Mouse (Mus musculus) liver, embryonic 14.5 days (tissue): Measurements from ENCODE around the gene Mgll. TPM values are rescaled to one million over a fixed set of nuclear protein-coding genes. Genes with fewer than 3 reads are reported as not detected.

Source experiments
- ATAC-seq: fragments of 200-750 bp; cut with Nextera tagmentation; 2 replicates; pipeline ENCODE4 v1.8.0; 2017; ENCODE audit warnings: moderate number of reproducible peaks, mild to moderate bottlenecking, moderate library complexity; ENCODE audit not compliant: insufficient read depth
- DNase-seq, 3 experiments: peaks; one replicate each; pipeline ENCODE4 v3.0.0-alpha.2; 2012 to 2013; ENCODE audit warnings: low read depth in 3 of 3, low spot score in 3 of 3
- H3K27ac ChIP-seq: fragments of 300-500 bp; sonication (generic); 2 replicates; pipeline ENCODE4 v1.5.1; 2014; ENCODE audit warnings: moderate library complexity, mild to moderate bottlenecking, control low read depth, inconsistent platforms
- H3K27me3 ChIP-seq: fragments of 300-500 bp; sonication (generic); 2 replicates; pipeline ENCODE4 v1.6.1; 2014; ENCODE audit warnings: mild to moderate bottlenecking, low read length, moderate library complexity; ENCODE audit not compliant: control insufficient read depth, insufficient read depth
- H3K36me3 ChIP-seq: fragments of 300-500 bp; sonication (generic); replicated peaks from 2 replicates; pipeline ENCODE4 v1.6.1; 2014; ENCODE audit warnings: low read depth; ENCODE audit not compliant: control insufficient read depth, insufficient read depth
- H3K4me1 ChIP-seq, 2 experiments: fragments of 200-500 bp in 1 of 2; fragments of 300-500 bp in 1 of 2; sonication (generic) in 1 of 2; replicated peaks; 2 replicates each; pipeline ENCODE4 v1.6.1; 2012 to 2014; ENCODE audit warnings: antibody characterized with exemption in 1 of 2, inconsistent platforms in 1 of 2, low read length in 1 of 2; ENCODE audit not compliant: control insufficient read depth in 2 of 2, insufficient read depth in 2 of 2
- H3K4me2 ChIP-seq: fragments of 300-500 bp; sonication (generic); 2 replicates; pipeline ENCODE4 v1.6.1; 2014; ENCODE audit warnings: low read depth, mild to moderate bottlenecking, control low read depth, moderate library complexity
- H3K4me3 ChIP-seq, 2 experiments: fragments of 200-500 bp in 1 of 2; fragments of 300-500 bp in 1 of 2; sonication (generic) in 1 of 2; 2 replicates each; pipeline ENCODE4 v1.5.1; 2012 to 2014; ENCODE audit warnings: low read depth in 2 of 2, low read length in 2 of 2, mild to moderate bottlenecking in 2 of 2, control low read depth in 1 of 2, inconsistent platforms in 1 of 2, moderate library complexity in 1 of 2; ENCODE audit not compliant: insufficient read depth in 1 of 2
- H3K9ac ChIP-seq: fragments of 300-500 bp; sonication (generic); replicated peaks from 2 replicates; pipeline ENCODE4 v1.6.1; 2014; ENCODE audit warnings: mild to moderate bottlenecking, control low read depth, moderate library complexity
- H3K9me3 ChIP-seq: fragments of 300-500 bp; sonication (generic); 2 replicates; pipeline ENCODE4 v1.6.1; 2016; ENCODE audit warnings: low read length, mixed read lengths; ENCODE audit not compliant: control insufficient read depth
- CTCF ChIP-seq: IDR thresholded peaks from 2 replicates; pipeline ENCODE4 v1.5.1; 2016; ENCODE audit warnings: antibody characterized with exemption, low read depth, control low read depth
- EP300 ChIP-seq: IDR thresholded peaks from 2 replicates; pipeline ENCODE4 v1.6.1; 2016; ENCODE audit warnings: antibody characterized with exemption, low read depth
- WGBS: fragments of 180-500 bp; shearing (Covaris S2); extraction: QIAGEN DNeasy Blood & Tissue Kit; methylation state at CpG from one replicate; pipeline ENCODE4 v1.1.7; 2014; ENCODE audit not compliant: insufficient replicate concordance; 5-methylcytosine and 5-hydroxymethylcytosine counted together
- polyA plus RNA-seq, 2 experiments: library from polyadenylated mRNA; depleted of rRNA in 1 of 2; stranded (reverse) in 1 of 2; unstranded in 1 of 2; fragments of >200 nt; fragmentation: Nextera tagmentation in 1 of 2; extraction: Ambion mirVana in 1 of 2; gene quantifications; 2 replicates each; pipeline versions ENCODE4 v1.2.1 to v1.2.3; 2012 to 2014

Mgll gene
- polyA plus RNA-seq, 2 experiments = 17.0 to 68.0 TPM

DNA sequence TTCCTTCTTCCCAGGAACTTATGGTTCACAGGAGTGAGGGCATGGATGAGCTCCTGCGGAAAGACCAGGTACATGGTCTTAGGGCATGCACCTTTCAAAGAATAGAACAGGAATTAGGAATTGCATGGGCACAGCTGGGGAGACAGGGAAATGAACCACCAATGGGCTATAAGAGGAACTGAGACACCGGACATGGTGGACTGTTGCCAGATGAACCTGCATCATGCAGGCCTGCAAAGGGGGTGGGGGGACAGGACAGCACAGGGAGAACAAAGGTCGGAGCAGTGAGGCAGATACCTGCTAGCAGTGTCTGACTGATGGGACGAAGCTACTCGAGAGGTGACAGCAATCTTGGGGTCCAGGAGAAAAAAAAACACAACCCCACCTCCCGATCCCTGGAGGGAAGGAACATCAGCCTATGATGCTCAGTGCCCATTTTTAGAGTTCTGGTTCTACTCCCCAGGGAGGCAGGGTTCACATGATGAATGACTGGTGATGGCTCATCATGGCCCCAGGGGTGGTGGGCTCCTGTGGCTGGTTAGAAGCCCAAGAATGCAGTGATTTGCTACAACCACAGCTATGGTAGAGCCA is 106.0 kb downstream of the Mgll start:
- TF ChIP-seq CTCF (no peak), EP300 (no peak)
- WGBS = 79% methylated on average over 6 of the region's 6 CpGs
- Histone ChIP-seq H3K27me3 (no peaks in the 10 kb centered on the region), H3K9me3 (no peaks in the 10 kb centered on the region), H3K4me3 (no peak overlapping the region), H3K36me3 (peaks cover 3% of the 10 kb centered on the region), H3K4me1 (peaks cover 26 to 32% of the 10 kb centered on the region in 2 experiments), H3K9ac (no peak overlapping the region), H3K4me2 (no peak overlapping the region), H3K27ac (no peak overlapping the region)
- ATAC-seq (no peak), DNase-seq (no peak)

DNA sequence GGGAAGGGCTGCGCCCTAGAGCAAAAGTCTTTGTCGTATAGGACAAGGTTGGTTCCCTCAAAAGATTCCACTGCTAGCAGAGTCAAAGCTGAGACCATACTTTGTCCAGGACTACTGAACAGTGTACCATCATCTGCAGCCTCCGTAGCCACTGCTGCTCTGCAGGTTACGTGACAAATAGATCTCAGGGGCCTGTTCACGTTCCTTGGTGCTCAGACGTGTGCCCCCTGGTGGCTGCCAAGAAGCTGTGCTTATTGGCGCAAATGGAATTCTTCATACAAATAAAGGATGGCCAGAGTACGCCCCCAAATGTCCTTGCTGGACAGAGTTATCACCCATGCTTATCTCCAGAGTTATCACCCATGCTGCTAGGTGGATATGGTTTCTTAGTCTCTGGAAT is 107.2 kb downstream of the Mgll start:
- Histone ChIP-seq H3K27me3 (no peaks in the 10 kb centered on the region), H3K4me2 (no peak overlapping the region), H3K4me1 (peaks cover 33 to 36% of the 10 kb centered on the region in 2 experiments), H3K9ac (no peak overlapping the region), H3K9me3 (no peaks in the 10 kb centered on the region), H3K36me3 (peaks cover 11% of the 10 kb centered on the region), H3K4me3 (no peak overlapping the region), H3K27ac (no peak overlapping the region)
- TF ChIP-seq EP300 (no peak), CTCF (peak; percentile 96)
- DNase-seq (peak; percentile 64 to 68 (median 65)), ATAC-seq (no peak)
- 25% methylated on average over 8 of the region's 8 CpGs for whole genome bisulfite sequencing

DNA sequence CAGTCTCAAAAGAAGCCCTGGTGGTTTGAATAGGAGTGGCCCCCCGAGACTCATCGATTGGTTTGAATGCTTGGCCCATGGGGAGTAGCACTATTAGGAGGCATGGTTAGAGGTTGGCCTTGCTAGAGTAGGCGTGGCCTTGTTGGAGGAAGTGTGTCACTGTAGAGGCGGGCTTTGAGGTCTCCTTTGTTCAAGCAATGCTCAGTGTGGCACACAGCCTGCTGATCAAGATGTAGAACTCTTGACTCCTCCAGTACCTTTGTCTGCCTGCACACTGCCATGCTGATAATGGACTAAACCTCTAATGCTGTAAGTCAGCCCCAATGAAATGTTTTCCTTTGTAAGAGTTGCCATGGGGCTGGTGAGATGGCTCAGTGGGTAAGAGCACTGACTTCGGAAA is 108.5 kb downstream of the Mgll start:
- 64% methylated on average over 5 of the region's 5 CpGs for WGBS
- no peak overlapping the region for H3K9ac ChIP-seq
- H3K9me3 ChIP-seq = no peaks in the 10 kb centered on the region
- no peak for TF ChIP-seq CTCF
- TF ChIP-seq EP300 = no peak
- H3K4me2 ChIP-seq = no peak overlapping the region
- no peak overlapping the region for H3K4me3 ChIP-seq
- peaks cover 33 to 36% of the 10 kb centered on the region in 2 experiments for H3K4me1 ChIP-seq
- H3K27me3 ChIP-seq = no peaks in the 10 kb centered on the region
- peaks cover 20% of the 10 kb centered on the region for H3K36me3 ChIP-seq
- H3K27ac ChIP-seq = peak overlapping the region; percentile 95
- ATAC-seq = peak; percentile 34; the same call in 1 of the 2 replicates
- peak in 2 of 3 experiments; percentile 29 to 41 for DNase-seq

DNA sequence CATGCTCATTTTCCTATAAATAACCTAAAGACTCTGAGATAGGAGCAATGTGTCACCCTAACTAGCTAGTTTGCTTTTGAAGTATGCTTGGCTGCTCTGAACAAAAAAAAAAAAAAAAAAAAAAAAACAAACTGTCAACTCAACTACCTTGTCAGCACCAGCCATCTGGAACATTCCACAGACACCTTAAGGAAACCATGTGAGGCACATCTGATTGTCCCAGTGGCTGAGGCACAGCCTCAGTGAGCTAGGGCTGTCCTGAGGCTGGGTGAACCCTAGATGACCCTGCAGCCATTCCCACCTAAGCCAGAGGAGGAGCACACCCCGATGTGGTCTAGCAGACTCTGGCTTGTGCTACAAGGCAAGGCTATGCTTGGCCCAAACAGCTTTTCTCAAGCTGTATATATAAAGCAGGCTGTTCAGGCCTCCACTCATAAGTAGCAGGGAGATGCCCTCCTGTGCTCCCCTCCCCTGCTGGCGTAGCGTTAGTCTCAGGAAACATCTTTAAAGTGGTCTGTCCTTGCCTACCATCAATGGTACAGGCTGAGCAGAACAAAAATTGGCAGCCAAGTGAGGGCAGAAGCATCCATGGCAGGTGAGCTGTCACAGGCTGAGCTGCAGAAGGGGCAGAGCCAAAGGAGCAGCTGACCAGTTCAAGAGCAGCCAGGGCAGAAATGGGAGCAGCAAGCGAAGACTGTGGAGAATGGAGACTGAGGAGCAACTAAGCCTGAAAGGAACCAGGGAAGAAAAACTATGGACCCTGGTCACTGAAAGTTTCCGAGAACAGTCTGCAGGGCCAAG is 109.3 kb downstream of the Mgll start:
- DNase-seq (peak in 1 of 3 experiments; percentile 50), ATAC-seq (no peak)
- TF ChIP-seq EP300 (no peak; the same call in 1 of the 2 replicates), CTCF (no peak; the same call in 1 of the 2 replicates)
- H3K9me3 ChIP-seq = no peaks in the 10 kb centered on the region
- H3K4me1 ChIP-seq = peaks cover 33 to 36% of the 10 kb centered on the region in 2 experiments
- H3K27me3 ChIP-seq = no peaks in the 10 kb centered on the region
- H3K9ac ChIP-seq = no peak overlapping the region
- peak overlapping the region; percentile 95 for H3K27ac ChIP-seq
- 79% methylated on average over 5 of the region's 5 CpGs for WGBS
- H3K4me2 ChIP-seq = no peak overlapping the region
- no peak overlapping the region for H3K4me3 ChIP-seq
- peaks cover 29% of the 10 kb centered on the region for H3K36me3 ChIP-seq

DNA sequence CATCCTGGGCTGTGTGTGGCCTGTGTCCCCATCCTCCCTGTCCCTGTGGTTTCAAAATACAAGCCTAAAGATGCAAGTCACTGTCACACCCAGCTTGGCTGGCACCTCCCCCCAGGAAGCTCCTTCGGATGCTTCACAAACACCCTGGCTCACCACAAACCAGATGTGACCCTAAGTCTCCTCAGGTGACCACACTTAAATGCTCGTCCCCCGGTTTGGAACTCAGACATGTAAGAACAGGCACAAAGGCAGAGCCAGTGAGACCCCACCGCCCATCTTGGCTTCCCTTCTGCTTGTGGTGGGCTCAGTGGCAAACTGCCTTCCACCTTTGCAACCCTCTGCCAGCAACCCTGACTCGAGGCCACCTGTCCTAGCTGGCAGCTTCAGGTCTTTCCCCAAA is 110.8 kb downstream of the Mgll start:
- Histone ChIP-seq H3K4me1 (peaks cover 33 to 36% of the 10 kb centered on the region in 2 experiments), H3K36me3 (peaks cover 37% of the 10 kb centered on the region), H3K9me3 (no peaks in the 10 kb centered on the region), H3K4me2 (peak overlapping the region; percentile 68), H3K9ac (peak overlapping the region; percentile 74), H3K27ac (peak overlapping the region; percentile 95), H3K4me3 (peak overlapping the region in 1 of 2 experiments; percentile 14; a peak in 2 of 4 replicates), H3K27me3 (no peaks in the 10 kb centered on the region)
- ATAC-seq = peak; percentile 82
- 23% methylated on average over 5 of the region's 5 CpGs for WGBS
- TF ChIP-seq EP300 (no peak), CTCF (0 out of 2 replicates have a peak, but pooled peaks have one; percentile 1)
- DNase-seq = peak; percentile 52 to 75 (median 67)
